Mouse (Mus musculus) gastrocnemius, postnatal 36 days (tissue): ENCODE data around the gene Cd209e. TPM values are rescaled to one million over a fixed set of nuclear protein-coding genes. Genes with fewer than 3 reads are reported as not detected.
"Not testable (repeated sequence)": the region's sequence is repeated elsewhere in the genome, so short reads cannot be mapped to it uniquely, and the experiment has no call there.

Experiments used
- DNase-seq, 2 experiments: peaks; one replicate each; pipeline ENCODE4 v3.0.0; 2022
- intact Hi-C: fragments of 180-260 bp; cut with DNase I; formaldehyde crosslinking; loops from one replicate; pipeline ENCODE4 v1.15.1; 2025
- long read RNA-seq, 2 experiments: library from polyadenylated mRNA; stranded (forward); transcript quantifications; one replicate each; pipeline ENCODE4 v2.0.0; 2021
- total RNA-seq, 2 experiments: library from RNA; stranded (reverse); gene quantifications; 2 replicates each; pipeline ENCODE4 v1.2.3; 2021

Cd209e gene
- total RNA-seq = not detected
- long read RNA-seq, experiment 1 = 0 reads
- long read RNA-seq, experiment 2 = 0 reads

- intact Hi-C loops = no loop called here
- DNase-seq = no peak
Observed at GRCm38 (mm10) chr8:3854209-3854608, at the start of gene Cd209e. Cd209e (minus strand) TSS chr8:3854309.

- DNase-seq = no peak
- intact Hi-C loops = no loop called here
Observed at GRCm38 (mm10) chr8:3878455-3878854, 24.3 kb upstream of the Cd209e start, which contains the start of gene Cd209d. Cd209d (minus strand) TSS chr8:3878555.

- no peak for DNase-seq
- intact Hi-C loops = no loop called here
Observed at GRCm38 (mm10) chr8:3876121-3876520, 22.0 kb upstream of the Cd209e start.

- intact Hi-C loops, DNase-seq: not testable (repeated sequence)
Observed at GRCm38 (mm10) chr8:3862736-3863135, 8.6 kb upstream of the Cd209e start.

GRCm38 (mm10) chr8:3803091-3803490 lies 51.0 kb downstream of the Cd209e start:
- peak in 1 of 2 experiments; percentile 12 for DNase-seq

More at GRCm38 (mm10) chr8:3803091-3803490, 51.0 kb downstream of the Cd209e start:
- intact Hi-C loops = no loop called here

Other genes starting within 250 kb of the Cd209e start
- gene Xab2, start 233.0 kb downstream of the Cd209e start, total RNA-seq = 10 to 100 TPM in 1 of 2 experiments, 1 to 10 TPM in 1; 10.0 to 10.8 TPM
- gene Pet100, start 232.8 kb downstream of the Cd209e start, total RNA-seq = 10 to 100 TPM; 73.8 to 77.0 TPM
- gene Pcp2, start 228.8 kb downstream of the Cd209e start, total RNA-seq = not detected
- 1 to 10 TPM; 2.4 to 3.0 TPM for gene Stxbp2, start 223.4 kb downstream of the Cd209e start, total RNA-seq
- 1 to 10 TPM; 2.0 to 2.3 TPM for gene Retn, start 198.5 kb downstream of the Cd209e start, total RNA-seq
- not detected for gene Mcemp1, start 188.6 kb downstream of the Cd209e start, total RNA-seq
- not detected for gene Fcor, start 181.9 kb downstream of the Cd209e start, total RNA-seq
- gene Trappc5, start 178.0 kb downstream of the Cd209e start, total RNA-seq = 10 to 100 TPM; 16.3 to 16.8 TPM
- not detected for gene Fcer2a, start 160.1 kb downstream of the Cd209e start, total RNA-seq
- gene Clec4g, start 133.7 kb downstream of the Cd209e start, total RNA-seq = not detected
- under 1 TPM; 0.22 to 0.31 TPM for gene Cd209a, start 105.3 kb downstream of the Cd209e start, total RNA-seq
- under 1 TPM; 0.47 to 0.59 TPM for gene Cd209d, start 24.2 kb upstream of the Cd209e start, total RNA-seq
- gene Cd209b, start 72.5 kb upstream of the Cd209e start, total RNA-seq = under 1 TPM; 0.94 to 0.99 TPM
- under 1 TPM in 1 of 2 experiments, not detected in 1; 0.35 TPM for gene Cd209c, start 100.4 kb upstream of the Cd209e start, total RNA-seq